18 mouse cellular contexts compared by ENCODE assay signal in genomic region chr6:52932603-52933178, GRCm38 (mm10).
A peak's percentile ranks its signal among the peaks of the same experiment; 100 is the strongest.
DNase-seq lines count a peak whose midpoint lies in the region; ATAC-seq and TF ChIP-seq lines count a peak whose summit lies in the region.
"Had no signal": no experiment of that assay in that cellular context is flagged by ENCODE, and none has a peak within 500 bp of the region (broad histone marks: within the 10 kb centered on the region; RNA-seq: fewer than 3 reads in every experiment).

No protein-coding gene starts in this region.

- H3K36me3 ChIP-seq in hindbrain, embryonic 15.5 days, result no peaks in the 10 kb centered on the region
- no peaks in the 10 kb centered on the region for H3K36me3 ChIP-seq in hindbrain, embryonic 13.5 days
- H3K36me3 ChIP-seq in neural tube, embryonic 13.5 days, result no peaks in the 10 kb centered on the region
- no peaks in the 10 kb centered on the region for H3K36me3 ChIP-seq in neural tube, embryonic 15.5 days
- no peaks in the 10 kb centered on the region for H3K36me3 ChIP-seq in forebrain, embryonic 13.5 days (ENCODE audit: poor library complexity, severe bottlenecking)
- no peaks in the 10 kb centered on the region for H3K36me3 ChIP-seq in stomach, postnatal 0 days (ENCODE audit: control insufficient read depth, insufficient read depth, low read length)
- H3K36me3 ChIP-seq: liver, embryonic 15.5 days; midbrain, embryonic 15.5 days; neural tube, embryonic 12.5 days had no signal

- ATAC-seq in hindbrain, embryonic 15.5 days (ENCODE audit: low FRiP score, low read depth), result peak; percentile 59; the same call in 1 of the 2 replicates
- no peak for ATAC-seq in hindbrain, embryonic 13.5 days (ENCODE audit: low FRiP score)
- peak; percentile 11; the same call in 1 of the 2 replicates for ATAC-seq in neural tube, embryonic 13.5 days (ENCODE audit: low read depth)
- ATAC-seq in neural tube, embryonic 15.5 days (ENCODE audit: low FRiP score), result no peak
- peak; percentile 68; the same call in 1 of the 2 replicates for ATAC-seq in forebrain, embryonic 13.5 days
- ATAC-seq in stomach, postnatal 0 days (ENCODE audit: low FRiP score, low TSS enrichment), result 0 out of 2 replicates have a peak, but pooled peaks have one; percentile 21
- ATAC-seq: inflammation-experienced regulatory T-cells, adult 6 months; midbrain, embryonic 15.5 days had no signal

- H3K4me3 ChIP-seq in hindbrain, embryonic 15.5 days, result no peak overlapping the region
- H3K4me3 ChIP-seq in hindbrain, embryonic 13.5 days, result no peak overlapping the region
- H3K4me3 ChIP-seq in neural tube, embryonic 13.5 days, result no peak overlapping the region
- no peak overlapping the region for H3K4me3 ChIP-seq in neural tube, embryonic 15.5 days (replicated peaks)
- no peak overlapping the region for H3K4me3 ChIP-seq in forebrain, embryonic 13.5 days
- no peak overlapping the region for H3K4me3 ChIP-seq in stomach, postnatal 0 days (ENCODE audit: low read depth, low read length)
- H3K4me3 ChIP-seq: erythroblast, embryonic 14.5 days; liver, embryonic 15.5 days; midbrain, embryonic 15.5 days; neural tube, embryonic 12.5 days had no signal

- peaks cover 14% of the 10 kb centered on the region for H3K4me1 ChIP-seq in hindbrain, embryonic 15.5 days (replicated peaks)
- H3K4me1 ChIP-seq in hindbrain, embryonic 13.5 days (replicated peaks), result 0 out of 2 replicates have a peak, but pooled peaks cover 9% of the 10 kb centered on the region
- peaks cover 10% of the 10 kb centered on the region for H3K4me1 ChIP-seq in neural tube, embryonic 13.5 days (replicated peaks)
- H3K4me1 ChIP-seq in neural tube, embryonic 15.5 days, result peaks cover 8% of the 10 kb centered on the region
- peaks cover 24% of the 10 kb centered on the region for H3K4me1 ChIP-seq in forebrain, embryonic 13.5 days
- H3K4me1 ChIP-seq in stomach, postnatal 0 days (replicated peaks; ENCODE audit: control insufficient read depth, insufficient read depth), result no peaks in the 10 kb centered on the region
- H3K4me1 ChIP-seq: liver, embryonic 15.5 days; midbrain, embryonic 15.5 days; neural tube, embryonic 12.5 days had no signal

- TF ChIP-seq EP300 in stomach, postnatal 0 days (optimal IDR thresholded peaks at IDR 0.05), result no peak

- H3K9me3 ChIP-seq in hindbrain, embryonic 15.5 days, result no peaks in the 10 kb centered on the region
- no peaks in the 10 kb centered on the region for H3K9me3 ChIP-seq in hindbrain, embryonic 13.5 days
- H3K9me3 ChIP-seq in neural tube, embryonic 13.5 days, result no peaks in the 10 kb centered on the region
- H3K9me3 ChIP-seq in neural tube, embryonic 15.5 days (replicated peaks), result no peaks in the 10 kb centered on the region
- no peaks in the 10 kb centered on the region for H3K9me3 ChIP-seq in forebrain, embryonic 13.5 days (replicated peaks)
- H3K9me3 ChIP-seq in stomach, postnatal 0 days (ENCODE audit: control insufficient read depth, low read length), result no peaks in the 10 kb centered on the region
- H3K9me3 ChIP-seq: liver, embryonic 15.5 days; midbrain, embryonic 15.5 days; neural tube, embryonic 12.5 days had no signal

- 61% methylated on average over 7 of the region's 7 CpGs for WGBS in hindbrain, embryonic 15.5 days
- 65% methylated on average over 7 of the region's 7 CpGs for WGBS in hindbrain, embryonic 13.5 days
- 59% methylated on average over 7 of the region's 7 CpGs for WGBS in neural tube, embryonic 13.5 days
- 65% methylated on average over 7 of the region's 7 CpGs for WGBS in neural tube, embryonic 15.5 days
- 64% methylated on average over 7 of the region's 7 CpGs for WGBS in forebrain, embryonic 13.5 days
- 53% methylated on average over 7 of the region's 7 CpGs for WGBS in stomach, postnatal 0 days

- TF ChIP-seq CTCF in stomach, postnatal 0 days (IDR thresholded peaks at IDR 0.05; ENCODE audit: low read depth), result no peak

- H3K27ac ChIP-seq in hindbrain, embryonic 15.5 days (replicated peaks), result 0 out of 2 replicates have a peak overlapping the region, but pooled peaks have one; percentile 34
- H3K27ac ChIP-seq in hindbrain, embryonic 13.5 days, result no peak overlapping the region
- no peak overlapping the region; the same call in 1 of the 2 replicates for H3K27ac ChIP-seq in neural tube, embryonic 13.5 days (replicated peaks)
- no peak overlapping the region for H3K27ac ChIP-seq in neural tube, embryonic 15.5 days (replicated peaks)
- H3K27ac ChIP-seq in forebrain, embryonic 13.5 days, result no peak overlapping the region
- no peak overlapping the region for H3K27ac ChIP-seq in stomach, postnatal 0 days (replicated peaks)
- H3K27ac ChIP-seq: liver, embryonic 15.5 days; midbrain, embryonic 15.5 days; neural tube, embryonic 12.5 days had no signal

- H3K27me3 ChIP-seq in hindbrain, embryonic 15.5 days, result no peaks in the 10 kb centered on the region
- H3K27me3 ChIP-seq in hindbrain, embryonic 13.5 days, result no peaks in the 10 kb centered on the region
- no peaks in the 10 kb centered on the region for H3K27me3 ChIP-seq in neural tube, embryonic 13.5 days
- H3K27me3 ChIP-seq in neural tube, embryonic 15.5 days (replicated peaks), result no peaks in the 10 kb centered on the region
- H3K27me3 ChIP-seq in forebrain, embryonic 13.5 days, result no peaks in the 10 kb centered on the region
- no peaks in the 10 kb centered on the region for H3K27me3 ChIP-seq in stomach, postnatal 0 days (ENCODE audit: control insufficient read depth, insufficient read depth, low read length)
- H3K27me3 ChIP-seq: liver, embryonic 15.5 days; midbrain, embryonic 15.5 days; neural tube, embryonic 12.5 days had no signal

- no peak overlapping the region for H3K4me2 ChIP-seq in hindbrain, embryonic 15.5 days
- H3K4me2 ChIP-seq in hindbrain, embryonic 13.5 days, result no peak overlapping the region
- H3K4me2 ChIP-seq in neural tube, embryonic 13.5 days, result no peak overlapping the region
- H3K4me2 ChIP-seq in neural tube, embryonic 15.5 days, result no peak overlapping the region
- H3K4me2 ChIP-seq in forebrain, embryonic 13.5 days, result no peak overlapping the region
- no peak overlapping the region for H3K4me2 ChIP-seq in stomach, postnatal 0 days (replicated peaks; ENCODE audit: low read depth)
- H3K4me2 ChIP-seq: liver, embryonic 15.5 days; midbrain, embryonic 15.5 days; neural tube, embryonic 12.5 days had no signal

- no peak for DNase-seq in stomach, postnatal 0 days (ENCODE audit: low spot score)
- DNase-seq in heart, adult 18-20 months, result no peak
- no peak for DNase-seq in spleen, postnatal 4 days (ENCODE audit: low spot score in 2 of 2)
- DNase-seq: cerebellum, adult 8-10 months; gastrocnemius, postnatal 10 days; kidney, postnatal 25 days; lung, postnatal 36 days; retina, postnatal 1 day had no signal

- no peak overlapping the region for H3K9ac ChIP-seq in hindbrain, embryonic 15.5 days
- no peak overlapping the region for H3K9ac ChIP-seq in hindbrain, embryonic 13.5 days
- no peak overlapping the region for H3K9ac ChIP-seq in neural tube, embryonic 13.5 days
- no peak overlapping the region for H3K9ac ChIP-seq in neural tube, embryonic 15.5 days (replicated peaks)
- no peak overlapping the region for H3K9ac ChIP-seq in forebrain, embryonic 13.5 days
- no peak overlapping the region for H3K9ac ChIP-seq in stomach, postnatal 0 days (ENCODE audit: low read length)
- H3K9ac ChIP-seq: liver, embryonic 15.5 days; midbrain, embryonic 15.5 days; neural tube, embryonic 12.5 days had no signal

Comparison
In these comparisons a context has a peak if more than half of its experiments do, and no peak if none do; other contexts are left out.
1. ATAC-seq: peak in hindbrain, embryonic 15.5 days (single experiment), neural tube, embryonic 13.5 days (single experiment), forebrain, embryonic 13.5 days (single experiment) and stomach, postnatal 0 days (single experiment); none in hindbrain, embryonic 13.5 days (single experiment) and neural tube, embryonic 15.5 days (single experiment).